Mouse (Mus musculus) small intestine, adult 2 months (tissue): ENCODE measurements around the gene Ooep.

Source experiments
- CTCF ChIP-seq: fragments of 200-500 bp; IDR thresholded peaks from 2 replicates; pipeline ENCODE4 v1.5.1; 2012; ENCODE audit warnings: low read depth, mild to moderate bottlenecking, control low read depth, inconsistent platforms, low read length, moderate library complexity, mixed read lengths; ENCODE audit not compliant: insufficient replicate concordance, insufficient read length; ENCODE audit errors: extremely low read depth
- POLR2A ChIP-seq: fragments of 200-500 bp; IDR thresholded peaks from 2 replicates; pipeline ENCODE4 v1.6.1; 2012; ENCODE audit warnings: low read depth, mild to moderate bottlenecking, control low read depth, inconsistent platforms, low read length, moderate library complexity

- TF ChIP-seq CTCF = no peak
- no peak for TF ChIP-seq POLR2A
Measured at GRCm38 (mm10) chr9:78359750-78360483, 18.6 kb downstream of the Ooep start.
